Mouse (Mus musculus): ENCODE measurements around the gene Map1s.

GRCm38 (mm10) chr8:70964861-70965260, 59.1 kb downstream of the Map1s start:
- TF ChIP-seq CTCF (IDR thresholded peaks at IDR 0.05; ENCODE audit: insufficient read depth, low read length) (no peak), POLR2A (IDR thresholded peaks at IDR 0.05; ENCODE audit: borderline replicate concordance, extremely low read depth, low read depth, low read length) (no peak)

Data from lung, adult 2 months (tissue).